Mouse (Mus musculus): ENCODE measurements at regions not wholly inside any gene's neighbourhood (a gene's known extent, or its start where the extent isn't known, plus 50 kb on each side); places are given as distances from the start of the nearest gene placed in this dataset.

DNA sequence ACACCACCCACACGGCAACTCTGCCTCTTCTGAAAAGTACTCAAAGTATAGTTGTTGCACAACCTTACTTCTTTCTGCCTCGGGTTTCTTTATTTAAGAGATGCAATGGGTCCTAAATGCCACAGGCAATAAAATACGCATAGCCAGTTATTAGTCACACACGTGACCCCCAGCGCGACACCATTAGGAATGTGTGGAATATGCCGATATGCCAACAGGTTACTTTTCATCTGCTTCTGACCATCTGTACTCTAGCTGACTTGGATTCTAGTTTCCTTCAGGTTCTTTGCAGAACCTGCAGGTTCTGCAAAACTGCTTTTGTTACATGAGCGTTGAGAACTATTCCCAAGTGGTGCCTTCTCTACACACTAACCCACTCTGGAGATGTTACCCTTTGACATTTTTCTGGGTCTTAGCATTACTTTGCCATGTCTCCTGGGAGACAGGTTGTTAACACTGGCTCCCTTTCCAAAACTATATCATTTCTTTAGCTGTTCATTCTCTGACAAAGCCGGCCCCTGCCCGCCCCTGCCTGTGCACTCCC, 515.6 kb downstream of the Gja1 start:
- TF ChIP-seq CTCF (IDR thresholded peaks at IDR 0.05; ENCODE audit: low read depth, low read length) (no peak), POLR2A (IDR thresholded peaks at IDR 0.05; ENCODE audit: insufficient read depth, low read length) (no peak)

All from ES-Bruce4 (cell line).